Mouse (Mus musculus) adrenal gland, adult 8-10 months (tissue): ENCODE data around the gene Dkkl1. TPM values are rescaled to one million over a fixed set of nuclear protein-coding genes. Genes with fewer than 3 reads are reported as not detected.

ENCODE experiments used
- DNase-seq: peaks from one replicate; pipeline ENCODE4 v3.0.0; 2022
- total RNA-seq, 4 experiments: library from RNA; stranded (reverse); gene quantifications; 2 replicates each; pipeline ENCODE4 v1.2.4; 2022

The Dkkl1 gene
- total RNA-seq, 4 experiments from 2014 or later, result not detected

DNA sequence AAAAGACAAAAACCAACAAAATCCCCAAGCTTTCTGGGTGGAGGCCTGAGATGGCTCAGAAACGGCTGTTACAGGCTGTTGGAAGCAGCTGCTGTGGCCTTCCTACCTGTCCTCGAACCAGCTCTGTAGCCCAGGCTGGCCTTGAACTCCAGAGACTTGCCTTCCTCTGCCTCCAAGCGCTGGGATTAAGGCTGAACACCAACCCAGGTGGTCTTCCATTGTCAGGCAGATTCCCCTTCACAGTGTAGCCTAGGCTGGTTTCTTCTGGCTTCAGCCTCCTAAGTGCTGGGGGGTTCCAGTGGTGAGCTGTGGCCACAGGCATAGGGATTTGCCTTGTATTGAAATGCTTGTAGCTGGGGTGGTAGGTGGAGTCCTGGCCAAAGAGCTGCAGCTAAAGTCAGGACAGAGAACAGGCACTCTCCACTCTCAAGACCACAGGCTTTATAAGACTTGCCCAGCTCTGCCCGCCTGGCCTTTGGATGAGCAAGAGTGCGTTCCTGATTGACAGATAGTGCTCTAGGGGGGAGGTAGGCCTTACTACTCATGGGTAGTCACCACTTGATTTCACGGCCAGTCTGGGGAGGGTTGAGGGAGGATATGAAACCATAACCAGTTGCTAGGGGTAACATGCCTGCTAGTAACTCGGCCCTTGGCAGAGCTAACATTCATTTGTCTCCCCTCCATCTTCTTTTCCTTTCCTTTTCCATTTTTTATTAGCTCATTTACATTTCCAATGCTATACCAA lies 17.7 kb upstream of the Dkkl1 start:
- DNase-seq, result no peak

DNA sequence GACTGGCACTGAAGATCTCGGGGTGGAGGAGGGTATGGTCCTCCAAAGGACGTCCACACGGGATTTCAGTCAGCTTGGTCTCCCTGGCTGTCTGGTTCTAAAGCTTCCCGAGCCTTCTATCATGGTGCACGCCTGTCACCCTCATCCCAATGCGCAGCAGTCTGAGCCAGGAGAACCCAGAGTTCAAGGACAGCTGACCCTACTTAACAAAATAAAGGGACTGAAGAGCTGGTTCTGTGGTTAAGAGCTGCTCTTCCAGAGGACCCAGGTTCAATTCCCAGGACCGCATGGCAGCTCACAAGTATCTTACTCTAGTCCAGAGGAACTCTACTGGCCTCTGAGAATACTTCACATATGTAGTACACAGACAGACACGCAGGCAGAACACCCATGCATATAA lies 17.1 kb upstream of the Dkkl1 start:
- DNase-seq, result no peak

DNA sequence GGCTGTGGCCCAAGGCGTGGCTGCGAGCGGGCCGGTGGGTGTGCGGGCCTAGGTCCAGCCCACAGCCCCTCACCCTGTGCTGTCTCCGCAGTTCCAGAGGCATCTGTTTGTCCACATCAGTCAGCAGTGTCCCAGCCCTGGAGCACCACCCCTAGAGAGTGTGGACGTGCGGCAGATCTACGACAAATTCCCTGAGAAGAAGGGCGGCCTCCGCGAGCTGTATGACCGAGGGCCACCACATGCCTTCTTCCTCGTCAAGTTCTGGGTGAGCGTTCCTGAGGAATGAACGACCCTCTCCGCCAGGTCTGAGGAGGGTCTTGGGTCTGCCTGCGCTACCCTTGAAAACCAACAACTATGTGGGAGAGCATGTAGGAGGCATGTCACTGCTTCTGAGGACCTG lies 16.6 kb upstream of the Dkkl1 start:
- DNase-seq, result no peak

DNA sequence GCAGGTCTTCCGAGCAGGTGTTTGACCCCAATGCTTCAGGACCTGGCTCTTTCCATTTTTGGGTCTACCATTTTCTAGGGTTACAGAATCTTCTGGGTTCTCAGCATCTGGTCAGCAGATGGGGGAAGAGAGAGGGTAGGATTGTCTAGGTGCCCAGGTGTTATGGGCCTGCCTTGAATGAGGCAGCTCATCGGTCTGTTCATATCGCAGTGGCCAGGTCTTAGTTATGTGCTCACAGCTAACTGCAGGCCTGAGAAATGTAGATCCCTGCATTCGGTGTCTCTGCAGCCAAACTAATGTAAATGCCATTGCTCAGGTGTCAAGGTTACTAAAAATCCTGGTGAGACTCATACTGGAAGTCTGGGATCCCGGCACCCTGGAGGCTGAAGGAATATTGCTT lies 14.5 kb upstream of the Dkkl1 start:
- DNase-seq, result no peak

DNA sequence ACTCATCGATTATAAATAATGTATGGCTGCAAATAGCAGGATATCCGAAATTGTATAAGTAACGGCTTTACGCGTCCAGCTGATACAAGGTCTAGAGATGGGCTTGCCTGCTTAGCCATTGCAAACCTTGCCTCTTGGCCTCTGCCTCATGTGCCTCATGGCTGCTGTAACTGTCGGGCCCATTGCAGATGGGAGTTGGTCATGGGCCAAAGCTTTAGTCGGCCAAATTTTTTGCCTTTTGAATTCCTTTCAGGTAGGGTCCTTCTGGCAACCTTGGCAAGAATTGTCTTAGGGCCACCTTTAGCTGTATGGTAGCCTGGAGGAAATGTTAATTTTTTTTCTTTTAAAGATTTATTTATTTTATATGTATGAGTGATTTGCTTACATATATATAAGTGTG lies 12.9 kb upstream of the Dkkl1 start:
- DNase-seq, result no peak

DNA sequence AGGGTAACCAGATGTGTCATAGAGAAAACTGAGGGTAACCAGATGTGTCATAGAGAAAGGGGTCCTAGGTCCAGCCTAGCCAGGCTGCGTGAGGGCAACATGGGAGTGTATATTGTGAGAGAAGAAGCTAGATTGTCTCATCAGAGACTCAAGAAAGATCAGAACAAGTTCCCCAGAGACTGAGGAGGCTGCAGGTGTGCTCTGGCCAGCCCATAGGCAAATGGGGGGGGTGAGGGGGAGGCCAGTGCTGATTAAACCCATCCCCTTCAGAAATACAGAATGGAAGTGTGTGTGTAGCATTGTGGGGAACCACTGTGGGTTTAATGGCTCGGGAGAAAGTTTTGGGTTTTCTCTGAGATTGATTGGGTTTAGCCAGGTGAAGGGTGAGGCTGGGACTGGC lies 9.7 kb upstream of the Dkkl1 start:
- no peak for DNase-seq

DNA sequence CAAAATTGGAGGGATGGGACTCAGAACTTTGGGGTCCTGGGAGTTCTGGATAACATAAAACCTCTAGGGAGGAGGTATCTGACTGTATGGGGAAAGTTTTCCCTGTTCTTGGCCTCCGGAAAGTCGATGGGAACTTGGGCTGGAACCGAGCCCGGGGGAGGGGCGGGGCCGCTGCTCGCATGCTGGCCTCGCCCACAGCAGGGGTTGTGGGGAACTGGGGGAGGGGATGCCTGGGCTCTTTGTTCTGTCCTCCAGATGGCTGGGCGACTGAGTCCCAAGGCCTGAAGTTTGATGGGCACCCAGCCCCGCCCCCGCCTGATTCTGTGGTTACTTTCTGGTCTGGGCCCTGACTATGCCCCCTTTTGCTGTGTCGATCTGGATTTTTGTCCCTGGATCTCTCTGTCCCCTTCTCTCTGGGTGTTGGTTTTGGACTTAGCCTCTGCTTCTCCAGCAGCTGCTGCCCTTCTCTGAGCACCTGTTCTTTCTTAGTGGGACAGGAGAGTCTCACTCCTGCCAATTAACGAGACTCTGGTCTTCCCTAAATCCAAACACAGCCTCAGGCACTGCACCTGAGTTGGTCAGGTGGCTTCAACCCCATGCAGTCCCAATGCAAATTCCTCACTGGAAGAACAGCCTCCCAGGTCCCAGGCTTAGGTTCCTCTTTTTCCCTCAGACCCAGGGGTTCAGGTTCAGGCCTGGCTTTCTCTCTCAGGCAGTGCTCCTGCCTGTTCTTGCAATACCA lies 4.7 kb upstream of the Dkkl1 start:
- DNase-seq, result no peak

DNA sequence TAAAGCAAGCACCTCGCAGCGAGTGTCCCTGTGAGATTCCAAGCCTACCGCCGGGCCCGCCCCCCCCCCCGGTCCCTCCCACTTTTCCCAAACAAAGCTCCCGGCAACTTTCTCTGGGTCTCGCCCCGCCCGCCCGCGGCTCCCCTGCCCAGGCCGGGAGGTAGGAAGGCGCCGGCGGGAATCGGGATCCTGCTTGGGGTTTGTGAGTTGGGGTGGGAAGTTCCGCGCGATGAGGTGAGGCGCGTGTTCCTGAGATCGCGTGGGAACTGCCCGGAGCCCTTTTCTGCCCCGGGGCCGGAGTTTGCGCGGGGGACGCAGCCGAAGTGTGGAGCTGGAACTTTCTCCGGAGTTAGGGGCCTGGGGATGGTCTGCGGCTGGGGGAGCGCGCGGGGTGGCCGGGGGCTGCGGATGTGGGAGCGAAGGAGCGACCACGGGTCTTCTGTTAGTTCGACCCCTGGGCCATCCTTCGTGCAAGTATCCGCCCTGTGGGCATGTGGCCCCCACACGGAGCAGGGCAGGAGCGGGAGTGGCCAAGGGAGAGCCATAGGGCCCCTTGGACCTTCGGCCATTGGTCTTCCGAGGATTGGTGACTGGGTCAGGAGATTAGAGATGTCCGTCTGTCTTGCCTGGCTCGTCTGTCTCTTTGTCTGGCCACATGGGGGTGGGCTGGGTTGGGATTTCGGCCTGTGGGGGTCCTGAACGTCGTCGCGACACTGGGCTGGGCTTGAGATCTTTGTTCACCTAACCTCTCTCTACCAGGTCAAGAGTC lies 3.9 kb upstream of the Dkkl1 start, which contains the start of gene Tead2:
Gene Tead2 (plus strand): TSS at position 81 of the 769 bp plus-strand sequence.
- no peak for DNase-seq

DNA sequence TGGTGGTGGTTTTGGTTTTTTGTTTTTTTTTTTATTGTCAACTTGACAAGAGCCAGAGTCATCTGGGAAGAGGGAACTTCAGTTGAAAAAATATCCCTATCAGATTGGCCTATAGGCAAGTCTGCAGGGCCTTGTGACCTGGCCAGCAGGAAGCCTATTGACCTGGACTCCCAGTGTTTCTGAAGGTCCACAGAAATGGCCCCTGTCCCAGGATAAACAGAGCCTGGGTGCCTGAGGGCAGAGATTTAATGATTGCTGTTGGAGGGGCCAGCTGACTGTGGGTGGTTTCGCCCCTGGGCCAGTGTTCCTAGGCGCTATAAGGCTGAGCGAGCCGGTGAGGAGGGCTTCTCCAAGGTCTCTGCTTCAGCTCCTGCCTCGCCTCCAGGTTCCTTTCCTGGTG lies 1.8 kb upstream of the Dkkl1 start:
- DNase-seq, result no peak

DNA sequence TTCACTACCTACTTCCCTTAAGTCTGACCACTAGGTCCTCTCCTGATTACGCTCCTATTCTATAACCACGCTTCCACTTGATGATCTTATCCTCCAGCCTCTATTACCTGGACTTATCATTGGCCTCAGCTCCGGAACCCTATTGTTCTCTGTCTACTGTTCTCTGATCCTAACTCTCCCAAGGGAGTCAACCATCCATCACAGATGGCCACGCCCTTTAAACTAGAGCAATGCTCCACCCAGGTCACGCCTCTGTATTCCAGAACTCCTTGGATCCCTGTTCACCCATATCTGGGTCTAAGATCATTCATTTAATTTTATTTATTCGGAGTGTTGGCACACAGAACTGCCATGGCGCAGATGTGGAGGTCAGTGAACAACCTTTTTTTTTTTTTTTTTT lies 409 bp upstream of the Dkkl1 start:
- no peak for DNase-seq

DNA sequence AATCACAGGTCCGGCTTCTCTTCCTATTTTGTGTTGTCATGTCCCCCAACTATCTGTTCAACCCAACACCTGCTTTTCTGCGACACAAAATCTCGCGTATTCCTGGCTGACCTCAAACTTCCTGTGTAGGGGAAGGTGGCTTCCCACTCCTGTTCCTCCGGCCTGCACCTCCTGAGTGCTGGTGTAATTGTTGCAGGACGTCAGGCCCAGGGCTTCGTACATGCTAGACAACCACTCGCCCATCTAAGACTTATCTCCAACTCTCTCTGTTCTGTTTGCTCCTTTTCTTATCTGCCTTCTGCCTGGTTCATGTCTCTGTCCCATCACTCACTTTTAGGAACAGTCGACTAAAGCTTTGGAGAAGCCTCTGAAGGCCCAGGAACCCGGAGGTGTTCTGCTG lies 877 bp downstream of the Dkkl1 start:
- no peak for DNase-seq

DNA sequence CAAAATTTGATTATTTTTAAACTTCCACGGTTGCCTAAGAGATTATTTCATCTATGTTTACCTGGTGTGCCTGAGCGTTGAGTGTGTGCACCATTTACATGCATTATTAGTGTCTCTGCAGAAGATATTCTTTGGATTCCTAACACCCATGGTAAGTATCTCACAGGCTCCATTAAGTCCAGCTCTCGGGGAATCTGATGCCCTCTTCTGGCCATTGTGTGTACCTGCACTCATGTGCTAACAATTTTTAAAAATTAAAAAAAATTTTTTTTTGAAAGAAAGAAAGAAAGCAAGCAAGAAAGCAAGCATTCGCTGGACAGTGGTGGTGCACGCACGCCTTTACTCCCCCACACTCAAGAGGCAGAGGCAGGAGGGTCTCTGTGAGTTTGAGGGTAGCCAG lies 3.7 kb downstream of the Dkkl1 start:
- no peak for DNase-seq

DNA sequence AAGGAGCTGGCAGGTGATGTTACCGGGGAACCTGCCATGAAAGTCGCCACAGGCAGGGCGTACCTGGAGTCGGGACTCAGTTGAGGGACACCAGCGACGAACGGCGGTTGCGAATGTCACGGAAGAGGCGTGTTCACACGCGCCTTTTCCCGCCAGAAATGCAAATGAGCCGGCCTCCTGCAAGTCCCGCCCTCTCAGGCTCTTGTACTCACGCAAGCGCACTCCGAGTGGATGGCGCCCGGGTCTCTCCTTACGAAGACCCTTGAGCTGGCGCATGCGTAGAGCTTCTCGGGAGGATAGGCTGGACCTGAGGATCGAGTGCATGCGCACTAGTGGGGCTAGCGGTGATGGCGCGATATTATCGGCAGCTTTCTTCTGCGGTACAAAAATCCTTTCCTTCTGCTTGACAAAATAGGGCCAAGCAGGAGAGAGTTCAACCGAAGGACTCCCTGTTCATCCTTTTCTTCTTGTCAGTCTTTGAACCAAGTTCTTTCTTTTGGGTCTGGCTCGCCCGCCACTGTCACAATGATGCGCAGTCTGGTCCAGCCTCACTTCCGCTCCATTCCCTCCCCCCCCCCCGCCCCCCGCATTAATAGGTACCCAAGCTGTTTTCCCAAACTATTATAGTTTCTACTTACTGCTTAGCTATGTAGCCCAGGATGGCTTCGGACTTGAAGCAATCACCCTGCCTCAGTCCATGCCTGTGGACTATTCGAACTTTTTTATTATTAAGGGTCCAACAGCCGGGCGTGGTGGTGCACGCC lies 7.4 kb downstream of the Dkkl1 start, which contains the start of gene Ccdc155:
Gene Ccdc155 (minus strand): TSS at position 513 of the 764 bp plus-strand sequence.
- DNase-seq, result peak; percentile 86

DNA sequence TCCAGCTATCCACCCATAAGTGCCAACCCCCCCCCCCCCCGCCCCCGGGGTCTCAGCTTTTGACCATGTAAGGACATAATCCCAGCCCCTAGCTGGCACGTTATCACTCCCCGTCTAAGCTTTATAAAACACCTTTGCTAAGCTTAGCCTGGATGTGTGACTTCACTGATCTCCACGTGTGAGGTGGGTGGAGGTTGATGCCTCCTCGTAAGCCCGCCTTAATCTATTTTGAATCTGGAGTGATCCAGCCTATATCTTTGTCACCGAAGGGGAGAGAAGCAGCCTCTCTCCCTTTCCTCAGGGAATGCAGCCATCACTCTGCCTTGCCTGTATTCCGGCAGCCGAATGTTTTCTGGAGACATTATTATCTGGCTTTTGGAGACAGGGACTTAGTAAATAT lies 9.3 kb downstream of the Dkkl1 start:
- no peak for DNase-seq

DNA sequence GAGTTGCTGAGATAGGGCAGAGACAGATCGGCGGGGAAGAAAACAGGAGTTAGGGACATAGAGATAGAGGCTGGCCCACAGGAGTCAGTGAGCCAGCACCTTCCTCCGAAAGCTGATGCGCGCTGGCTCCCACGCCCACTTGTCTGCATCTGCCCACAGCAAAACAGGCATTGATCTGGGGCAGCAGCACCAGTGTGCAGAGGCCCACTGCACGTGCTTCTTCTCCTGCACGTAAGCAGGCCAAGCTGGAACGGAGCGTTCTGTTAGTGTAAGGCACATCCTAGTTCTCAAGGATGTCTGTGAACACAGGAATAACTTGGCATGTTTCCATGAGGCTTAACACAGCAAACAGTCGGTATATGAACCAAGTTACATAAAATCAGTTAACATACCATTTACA lies 13.0 kb downstream of the Dkkl1 start:
- DNase-seq, result no peak

DNA sequence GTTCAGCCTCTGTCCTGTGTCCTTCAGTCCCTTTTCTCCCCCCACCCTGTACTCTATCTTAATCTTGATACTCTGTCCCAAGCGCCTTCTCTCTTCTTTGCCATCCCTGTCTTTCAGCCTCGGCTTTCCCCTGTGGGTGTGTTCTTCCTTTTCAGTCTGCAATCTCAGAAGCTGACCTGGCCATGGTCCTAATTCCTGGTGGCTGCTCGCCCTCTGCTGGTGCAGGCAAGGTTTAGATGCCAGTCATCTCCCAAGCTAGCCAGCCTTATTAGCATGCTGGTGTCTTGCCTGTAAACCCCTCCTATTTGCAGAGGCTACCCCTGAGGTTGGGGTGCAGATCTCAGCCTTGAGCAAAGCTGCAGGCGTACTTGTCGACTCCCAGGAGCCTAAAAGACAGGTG lies 13.5 kb downstream of the Dkkl1 start:
- DNase-seq, result peak; percentile 51

DNA sequence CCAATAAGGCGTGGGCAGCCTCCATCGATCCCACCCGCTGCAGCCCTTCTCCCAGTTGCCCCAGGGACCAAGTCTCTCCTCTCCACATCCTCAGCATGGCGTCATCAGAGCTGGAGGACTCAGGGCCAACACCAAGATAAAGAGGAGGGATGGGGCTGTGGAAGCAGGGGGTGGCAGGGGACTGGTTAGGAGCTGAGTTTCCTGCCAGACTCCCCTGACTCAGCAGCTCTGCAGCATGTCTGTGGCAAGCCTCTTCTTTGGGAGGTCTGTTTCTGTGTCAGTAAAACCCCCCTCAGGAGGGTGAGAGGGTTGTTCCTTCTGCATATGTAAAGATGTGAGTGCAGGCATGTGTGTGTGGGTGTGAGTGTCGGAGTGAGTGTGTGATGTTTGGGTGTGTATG lies 15.0 kb downstream of the Dkkl1 start:
- DNase-seq, result no peak

DNA sequence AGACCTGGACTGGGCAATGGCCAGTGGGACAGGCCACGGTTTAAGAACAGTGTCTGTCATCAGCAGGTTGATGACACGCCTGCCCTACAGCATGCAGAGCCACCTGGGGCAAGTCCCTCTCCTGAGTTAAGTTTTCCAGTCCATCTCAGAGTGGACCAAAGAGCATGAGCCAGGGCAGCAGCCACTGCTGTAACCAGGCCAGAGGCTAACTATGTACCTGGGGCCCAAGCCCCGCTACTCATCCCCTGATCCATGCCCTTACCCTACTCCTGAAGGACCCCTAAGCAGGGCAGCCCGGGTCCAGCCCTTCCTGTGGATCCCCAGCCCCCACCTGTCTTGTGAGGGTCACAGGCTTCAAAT lies 15.8 kb downstream of the Dkkl1 start:
- DNase-seq, result no peak

DNA sequence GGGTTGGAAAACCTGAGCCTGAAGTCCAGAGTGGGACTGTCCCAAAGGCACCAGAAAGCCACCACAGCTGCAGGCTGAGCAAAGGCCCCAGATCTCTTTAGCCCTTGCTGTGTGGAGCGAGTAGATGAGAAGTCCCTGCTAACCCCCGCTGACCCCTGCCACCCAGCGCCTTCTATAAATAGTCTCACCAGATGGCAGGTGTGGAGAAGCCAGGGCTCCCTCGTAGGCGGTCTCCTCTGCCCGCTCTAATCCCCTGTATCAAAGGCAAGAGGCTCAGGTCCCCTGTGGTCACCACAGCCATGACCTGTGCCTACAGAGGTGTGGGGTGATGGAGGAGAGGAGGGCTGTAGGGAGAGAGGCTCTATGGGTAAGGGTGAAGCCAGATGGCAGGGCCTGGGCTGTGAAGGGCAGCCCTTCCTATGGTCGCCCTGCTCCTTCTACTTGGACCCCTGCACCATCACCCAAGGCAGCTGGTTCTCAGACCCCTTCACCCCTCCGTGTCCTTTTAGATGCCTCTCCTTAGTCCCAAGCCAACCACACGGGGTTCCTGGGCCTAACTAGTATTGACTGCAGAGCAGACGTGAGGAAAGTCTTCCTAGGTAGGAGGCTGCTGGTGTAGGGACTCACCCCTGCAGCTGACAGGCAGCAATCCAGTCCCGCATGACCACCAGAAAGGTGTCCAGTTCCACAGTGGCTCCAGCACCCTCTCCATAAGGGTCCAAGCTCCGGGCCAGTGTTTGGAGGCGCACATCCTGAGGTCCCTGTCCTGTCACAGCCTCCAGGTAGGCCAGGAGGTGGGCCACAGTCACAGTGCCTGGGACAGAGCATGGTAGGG lies 16.4 kb downstream of the Dkkl1 start:
- no peak for DNase-seq

DNA sequence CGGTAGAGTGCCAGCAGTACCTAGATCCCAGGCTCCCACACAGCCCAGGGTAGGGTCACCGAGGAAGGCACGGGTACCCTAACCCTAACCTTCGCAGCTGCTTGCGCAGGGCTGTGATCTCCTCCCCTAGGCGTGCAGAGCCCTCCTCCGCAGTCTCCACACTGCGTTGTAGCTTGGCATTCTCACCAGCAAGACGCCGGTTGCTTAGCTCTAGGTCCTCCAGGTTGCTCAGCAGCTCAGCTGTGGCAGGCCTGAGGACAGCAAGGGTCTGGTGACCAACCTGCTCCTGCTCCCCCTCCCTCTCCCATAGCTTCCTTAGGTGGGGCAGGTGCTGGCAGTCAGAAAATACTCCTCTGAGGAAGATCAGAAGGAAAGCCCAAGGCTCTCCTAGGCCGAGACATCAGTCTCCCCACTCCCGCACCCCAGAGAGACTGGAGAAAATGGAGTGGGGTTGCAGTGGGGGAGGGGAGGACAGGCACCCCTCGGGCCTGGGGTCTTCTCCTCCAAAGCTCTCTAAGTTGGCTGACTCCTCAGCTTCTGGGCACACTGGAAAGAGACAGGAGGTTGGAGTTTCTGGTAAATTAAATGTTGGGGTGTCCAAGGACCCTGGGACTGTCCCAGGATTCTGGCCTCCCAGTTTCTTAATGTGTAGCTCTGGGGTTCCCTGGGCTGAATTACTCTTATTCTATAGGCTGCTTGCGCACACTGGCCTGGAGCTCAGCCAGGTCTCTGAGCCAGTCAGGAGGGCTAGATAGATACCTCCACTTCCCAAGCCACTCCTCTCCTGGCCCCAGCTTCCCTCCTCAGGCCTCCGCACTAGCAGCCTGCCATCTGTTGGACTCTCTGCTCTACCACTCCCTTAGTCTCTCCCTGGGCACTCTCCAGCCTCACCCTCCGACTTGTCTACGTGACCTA lies 17.8 kb downstream of the Dkkl1 start:
- DNase-seq, result no peak

DNA sequence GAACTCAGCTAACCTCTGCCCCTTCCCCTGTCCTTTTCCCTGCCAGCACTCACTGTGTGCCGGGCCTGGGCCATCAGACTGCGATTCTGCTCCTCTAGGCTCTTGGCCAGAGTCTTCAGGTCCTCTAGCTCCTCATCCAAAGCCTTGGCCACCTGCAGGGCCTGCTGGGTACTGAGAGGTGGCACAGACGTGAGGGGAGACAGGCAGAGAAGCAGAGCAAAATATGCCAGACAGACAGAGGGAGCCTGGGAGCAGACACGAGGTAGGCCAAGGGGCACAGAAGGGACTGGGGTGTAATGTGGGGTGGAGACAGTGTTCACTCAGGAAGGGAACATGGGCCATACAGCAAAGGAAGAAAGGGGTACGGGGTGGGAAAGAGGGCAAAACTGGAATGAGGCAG lies 18.5 kb downstream of the Dkkl1 start:
- no peak for DNase-seq
